ENCODE assay signal across 12 mouse cellular contexts in the genomic region with DNA sequence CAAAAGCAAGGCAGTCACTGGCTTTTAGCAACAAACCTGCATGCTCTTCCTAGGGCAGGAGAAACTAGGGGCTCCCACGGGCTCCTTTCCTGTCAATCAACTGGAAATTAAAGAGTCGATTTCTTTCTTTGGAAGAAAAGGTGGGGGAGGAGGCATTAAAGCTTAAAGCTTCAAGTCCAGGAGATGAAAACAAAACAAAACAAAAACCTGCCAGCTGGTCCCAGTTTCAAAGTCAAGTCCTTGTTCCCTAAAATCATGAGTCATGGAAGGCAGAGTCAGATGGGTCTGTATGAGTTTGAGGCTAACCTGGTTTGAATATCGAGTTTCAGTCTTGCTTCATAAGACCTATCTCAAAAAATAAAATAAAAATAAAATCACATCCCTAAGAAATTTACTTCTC. TPM values are rescaled to one million over a fixed set of nuclear protein-coding genes. Genes with fewer than 3 reads are reported as not detected.
DNase-seq lines count a peak whose midpoint lies in the region; ATAC-seq and TF ChIP-seq lines count a peak whose summit lies in the region.
"Had no signal": no experiment of that assay in that cellular context is flagged by ENCODE, and none has a peak within 500 bp of the region (broad histone marks: within the 10 kb centered on the region; RNA-seq: fewer than 3 reads in every experiment).

No protein-coding gene starts in this region.

- 50% methylated on average over 3 of the region's 3 CpGs for WGBS in lung, embryonic 15.5 days
- 61% methylated on average over 3 of the region's 3 CpGs for WGBS in lung, adult 2 months
- 35% methylated on average over 3 of the region's 3 CpGs for WGBS in embryonic facial prominence, embryonic 15.5 days
- 37% methylated on average over 3 of the region's 3 CpGs for WGBS in hindbrain, postnatal 0 days
- 63% methylated on average over 3 of the region's 3 CpGs for WGBS in neural tube, embryonic 14.5 days

- H3K27ac ChIP-seq in lung, embryonic 15.5 days = no peak overlapping the region
- H3K27ac ChIP-seq in embryonic facial prominence, embryonic 15.5 days (replicated peaks) = no peak overlapping the region
- no peak overlapping the region for H3K27ac ChIP-seq in hindbrain, postnatal 0 days
- H3K27ac ChIP-seq in neural tube, embryonic 14.5 days (ENCODE audit: low read depth, low read length) = no peak overlapping the region

- no peaks in the 10 kb centered on the region for H3K27me3 ChIP-seq in lung, embryonic 15.5 days
- no peaks in the 10 kb centered on the region for H3K27me3 ChIP-seq in embryonic facial prominence, embryonic 15.5 days
- no peaks in the 10 kb centered on the region for H3K27me3 ChIP-seq in hindbrain, postnatal 0 days (ENCODE audit: insufficient read depth, low read length)
- H3K27me3 ChIP-seq in neural tube, embryonic 14.5 days (ENCODE audit: control insufficient read depth, insufficient read depth, low read length) = no peaks in the 10 kb centered on the region
- H3K27me3 ChIP-seq: Patski had no signal

- no peak for TF ChIP-seq POLR2A in lung, adult 2 months (IDR thresholded peaks at IDR 0.05; ENCODE audit: borderline replicate concordance, extremely low read depth, low read depth, low read length)

- H3K36me3 ChIP-seq in lung, embryonic 15.5 days = peaks cover 31% of the 10 kb centered on the region
- H3K36me3 ChIP-seq in embryonic facial prominence, embryonic 15.5 days = peaks cover 30% of the 10 kb centered on the region
- peaks cover 4% of the 10 kb centered on the region; the same call in 1 of the 2 replicates for H3K36me3 ChIP-seq in hindbrain, postnatal 0 days (ENCODE audit: insufficient read depth, low read length)
- peaks cover 4% of the 10 kb centered on the region; the same call in 1 of the 2 replicates for H3K36me3 ChIP-seq in neural tube, embryonic 14.5 days (ENCODE audit: control insufficient read depth, insufficient read depth, low read length)

- peak overlapping the region; percentile 85; the same call in 1 of the 2 replicates for H3K4me3 ChIP-seq in lung, embryonic 15.5 days
- no peak overlapping the region for H3K4me3 ChIP-seq in lung, adult 2 months (replicated peaks; ENCODE audit: extremely low read depth, low read depth, low read length)
- H3K4me3 ChIP-seq in embryonic facial prominence, embryonic 15.5 days (replicated peaks) = peak overlapping the region; percentile 85
- 0 out of 2 replicates have a peak overlapping the region, but pooled peaks have one; percentile 75 for H3K4me3 ChIP-seq in hindbrain, postnatal 0 days (ENCODE audit: low read length)
- no peak overlapping the region for H3K4me3 ChIP-seq in neural tube, embryonic 14.5 days (ENCODE audit: low read depth, low read length)

- H3K4me2 ChIP-seq in lung, embryonic 15.5 days = peak overlapping the region; percentile 77
- H3K4me2 ChIP-seq in embryonic facial prominence, embryonic 15.5 days (replicated peaks) = peak overlapping the region; percentile 78
- H3K4me2 ChIP-seq in hindbrain, postnatal 0 days (ENCODE audit: low read depth, low read length) = peak overlapping the region; percentile 62
- peak overlapping the region; percentile 53 for H3K4me2 ChIP-seq in neural tube, embryonic 14.5 days (ENCODE audit: low read depth, low read length)

- TF ChIP-seq CTCF in lung, adult 2 months (IDR thresholded peaks at IDR 0.05; ENCODE audit: insufficient read depth, low read length) = no peak
- TF ChIP-seq CTCF in hindbrain, postnatal 0 days (IDR thresholded peaks at IDR 0.05; ENCODE audit: low read depth) = no peak

- no peaks in the 10 kb centered on the region for H3K9me3 ChIP-seq in lung, embryonic 15.5 days
- no peaks in the 10 kb centered on the region for H3K9me3 ChIP-seq in embryonic facial prominence, embryonic 15.5 days (replicated peaks)
- H3K9me3 ChIP-seq in hindbrain, postnatal 0 days (ENCODE audit: low read length) = no peaks in the 10 kb centered on the region
- H3K9me3 ChIP-seq in neural tube, embryonic 14.5 days (ENCODE audit: control insufficient read depth, low read length) = no peaks in the 10 kb centered on the region

- no peak for DNase-seq in lung, adult 2 months
- DNase-seq in hindbrain, postnatal 0 days (ENCODE audit: low spot score) = no peak
- DNase-seq in cerebellum, adult 9-11 months = no peak
- DNase-seq in thymus, postnatal 4 days = no peak

- no peak overlapping the region for H3K9ac ChIP-seq in lung, embryonic 15.5 days
- H3K9ac ChIP-seq in embryonic facial prominence, embryonic 15.5 days = no peak overlapping the region
- H3K9ac ChIP-seq in hindbrain, postnatal 0 days (replicated peaks; ENCODE audit: low read length) = peak overlapping the region; percentile 83; the same call in 1 of the 2 replicates
- no peak overlapping the region for H3K9ac ChIP-seq in neural tube, embryonic 14.5 days (replicated peaks; ENCODE audit: low read depth, low read length)

- no peak for ATAC-seq in lung, embryonic 15.5 days (ENCODE audit: borderline replicate concordance, extremely low read depth, low FRiP score, low TSS enrichment)
- ATAC-seq in embryonic facial prominence, embryonic 15.5 days (ENCODE audit: insufficient number of reproducible peaks, low FRiP score, low TSS enrichment, low read depth) = no peak
- ATAC-seq in hindbrain, postnatal 0 days = no peak
- no peak for ATAC-seq in neural tube, embryonic 14.5 days (ENCODE audit: low read depth)
- ATAC-seq: intestine, postnatal 0 days; Patski had no signal

- peaks cover 19% of the 10 kb centered on the region for H3K4me1 ChIP-seq in lung, embryonic 15.5 days
- peaks cover 2% of the 10 kb centered on the region; the same call in 1 of the 2 replicates for H3K4me1 ChIP-seq in lung, adult 2 months (ENCODE audit: control insufficient read depth, insufficient read depth, low read length)
- peaks cover 33% of the 10 kb centered on the region for H3K4me1 ChIP-seq in embryonic facial prominence, embryonic 15.5 days
- 0 out of 2 replicates have a peak, but pooled peaks cover 4% of the 10 kb centered on the region for H3K4me1 ChIP-seq in hindbrain, postnatal 0 days (ENCODE audit: insufficient read depth, low read length)
- peaks cover 9% of the 10 kb centered on the region for H3K4me1 ChIP-seq in neural tube, embryonic 14.5 days (ENCODE audit: control insufficient read depth, insufficient read depth, low read length)

RNA-seq across cellular contexts. Expression of a gene that starts 1.5 kb away (rescaled TPM):
- 16.6 and 21.6 TPM in 2 replicates for polyA plus RNA-seq in lung, embryonic 15.5 days (2015; fragmentation: Nextera tagmentation; extraction: Ambion mirVana)
- polyA plus RNA-seq in lung, adult 2 months (2012; rRNA removed) = 15.7 and 21.5 TPM in 2 replicates
- 26.9 and 30.9 TPM in 2 replicates for polyA plus RNA-seq in embryonic facial prominence, embryonic 15.5 days (2015; fragmentation: Nextera tagmentation; extraction: Ambion mirVana)
- 12.8 and 16.4 TPM in 2 replicates for total RNA-seq in hindbrain, postnatal 0 days (2014; rRNA removed)
- 15.8 and 17.5 TPM in 2 replicates for polyA plus RNA-seq in hindbrain, postnatal 0 days (2015; fragmentation: Nextera tagmentation; extraction: Ambion mirVana)
- 17.7 and 22.4 TPM in 2 replicates for polyA plus RNA-seq in neural tube, embryonic 14.5 days (2014; fragmentation: Nextera tagmentation; extraction: Ambion mirVana)

RNA-seq across cellular contexts. Expression of a gene that starts 8.6 kb away (rescaled TPM):
- 125 TPM in 2 replicates for polyA plus RNA-seq in lung, embryonic 15.5 days (2015; fragmentation: Nextera tagmentation; extraction: Ambion mirVana)
- 8.1 and 11.8 TPM in 2 replicates for polyA plus RNA-seq in lung, adult 2 months (2012; rRNA removed)
- polyA plus RNA-seq in embryonic facial prominence, embryonic 15.5 days (2015; fragmentation: Nextera tagmentation; extraction: Ambion mirVana) = 108 and 118 TPM in 2 replicates
- total RNA-seq in hindbrain, postnatal 0 days (2014; rRNA removed) = 22.8 and 23.1 TPM in 2 replicates
- polyA plus RNA-seq in hindbrain, postnatal 0 days (2015; fragmentation: Nextera tagmentation; extraction: Ambion mirVana) = 53.9 and 55.2 TPM in 2 replicates
- polyA plus RNA-seq in neural tube, embryonic 14.5 days (2014; fragmentation: Nextera tagmentation; extraction: Ambion mirVana) = 76.0 and 82.6 TPM in 2 replicates

RNA-seq across cellular contexts. Expression of a gene that starts 8.6 kb away (rescaled TPM):
- 37.7 and 41.1 TPM in 2 replicates for polyA plus RNA-seq in lung, embryonic 15.5 days (2015; fragmentation: Nextera tagmentation; extraction: Ambion mirVana)
- 3.0 and 5.5 TPM in 2 replicates for polyA plus RNA-seq in lung, adult 2 months (2012; rRNA removed)
- polyA plus RNA-seq in embryonic facial prominence, embryonic 15.5 days (2015; fragmentation: Nextera tagmentation; extraction: Ambion mirVana) = 25.7 and 31.5 TPM in 2 replicates
- 9.7 and 14.4 TPM in 2 replicates for total RNA-seq in hindbrain, postnatal 0 days (2014; rRNA removed)
- 7.2 and 7.5 TPM in 2 replicates for polyA plus RNA-seq in hindbrain, postnatal 0 days (2015; fragmentation: Nextera tagmentation; extraction: Ambion mirVana)
- polyA plus RNA-seq in neural tube, embryonic 14.5 days (2014; fragmentation: Nextera tagmentation; extraction: Ambion mirVana) = 4.6 and 4.9 TPM in 2 replicates

RNA-seq across cellular contexts. Expression of a gene that starts 21.1 kb away (rescaled TPM):
- polyA plus RNA-seq in lung, embryonic 15.5 days (2015; fragmentation: Nextera tagmentation; extraction: Ambion mirVana) = 0.22 and 0.48 TPM in 2 replicates
- polyA plus RNA-seq in lung, adult 2 months (2012; rRNA removed) = 0.10 and 0.18 TPM in 2 replicates
- polyA plus RNA-seq in embryonic facial prominence, embryonic 15.5 days (2015; fragmentation: Nextera tagmentation; extraction: Ambion mirVana) = 1.6 TPM in 2 replicates
- total RNA-seq in hindbrain, postnatal 0 days (2014; rRNA removed) = 1.4 TPM in 1 of 2 replicates, not detected in the other
- 0.20 and 0.25 TPM in 2 replicates for polyA plus RNA-seq in hindbrain, postnatal 0 days (2015; fragmentation: Nextera tagmentation; extraction: Ambion mirVana)
- 0.19 and 0.66 TPM in 2 replicates for polyA plus RNA-seq in neural tube, embryonic 14.5 days (2014; fragmentation: Nextera tagmentation; extraction: Ambion mirVana)
- total RNA-seq: monocyte, adult 5-6 weeks had no signal
- polyA plus RNA-seq: intestine, postnatal 0 days had no signal

RNA-seq across cellular contexts. Expression of a gene that starts 21.2 kb away (rescaled TPM):
- polyA plus RNA-seq in lung, embryonic 15.5 days (2015; fragmentation: Nextera tagmentation; extraction: Ambion mirVana) = not detected in 2 replicates
- not detected in 2 replicates for polyA plus RNA-seq in lung, adult 2 months (2012; rRNA removed)
- not detected in 2 replicates for polyA plus RNA-seq in embryonic facial prominence, embryonic 15.5 days (2015; fragmentation: Nextera tagmentation; extraction: Ambion mirVana)
- total RNA-seq in hindbrain, postnatal 0 days (2014; rRNA removed) = not detected in 2 replicates
- not detected in 2 replicates for polyA plus RNA-seq in hindbrain, postnatal 0 days (2015; fragmentation: Nextera tagmentation; extraction: Ambion mirVana)
- polyA plus RNA-seq in neural tube, embryonic 14.5 days (2014; fragmentation: Nextera tagmentation; extraction: Ambion mirVana) = not detected in 2 replicates
- total RNA-seq: gastrocnemius, postnatal 4 days; monocyte, adult 5-6 weeks had no signal
- polyA plus RNA-seq: intestine, postnatal 0 days; limb, embryonic 11.5 days; Patski had no signal

Comparison
In these comparisons a context has a peak if more than half of its experiments do, and no peak if none do; other contexts are left out.
1. H3K4me3 ChIP-seq: peak in lung, embryonic 15.5 days (single experiment), embryonic facial prominence, embryonic 15.5 days (single experiment) and hindbrain, postnatal 0 days (single experiment); none in lung, adult 2 months (single experiment) and neural tube, embryonic 14.5 days (single experiment).
2. Peak in every context shown above with its lines, with median percentiles within 50 percentile points of each other: H3K4me2 ChIP-seq.